Mouse (Mus musculus): ENCODE results near the gene Dedd2. TPM values are rescaled to one million over a fixed set of nuclear protein-coding genes. Genes with fewer than 3 reads are reported as not detected.
A peak's percentile ranks its signal among the peaks of the same experiment; 100 is the strongest.

Gene Dedd2
- polyA plus RNA-seq, 1 experiment from 2014 or later: 9.0 TPM

DNA sequence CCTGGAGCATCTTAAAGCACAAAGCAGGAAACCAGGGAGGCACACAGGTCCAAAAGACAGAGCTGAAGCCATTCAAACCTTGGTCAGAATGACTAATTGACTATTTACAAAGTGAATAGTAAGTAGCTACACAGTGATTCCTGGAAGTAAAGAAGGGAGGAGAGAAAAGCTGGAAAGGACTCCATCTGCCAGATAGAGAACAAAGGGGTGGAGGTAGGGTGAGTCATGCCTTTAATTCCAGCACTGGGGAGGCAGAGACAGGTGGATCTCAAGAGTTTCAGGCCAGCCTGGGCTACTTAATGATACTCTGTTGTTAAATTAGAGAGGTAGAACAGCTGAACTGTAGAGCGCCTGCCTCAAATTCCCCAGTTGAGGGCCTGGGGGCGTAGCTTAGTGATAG lies 6.2 kb downstream of the Dedd2 start:
- no peaks in the 10 kb centered on the region for H3K9me3 ChIP-seq (ENCODE audit: control insufficient read depth, low read length)
- H3K27ac ChIP-seq (ENCODE audit: low read depth): no peak overlapping the region
- WGBS: 87% methylated on average over 2 of the region's 2 CpGs
- no peak overlapping the region for H3K4me3 ChIP-seq (ENCODE audit: low read depth, low read length)
- H3K36me3 ChIP-seq (ENCODE audit: control insufficient read depth, insufficient read depth, low read length): peaks cover 12% of the 10 kb centered on the region
- no peaks in the 10 kb centered on the region for H3K27me3 ChIP-seq (replicated peaks; ENCODE audit: control insufficient read depth, insufficient read depth, low read length)
- no peak for DNase-seq (ENCODE audit: low spot score)
- no peak for ATAC-seq (replicated peaks; ENCODE audit: low FRiP score, low TSS enrichment, low read depth)
- no peak overlapping the region for H3K4me2 ChIP-seq (ENCODE audit: low read length)
- H3K9ac ChIP-seq (ENCODE audit: low read length): no peak overlapping the region
- H3K4me1 ChIP-seq (replicated peaks; ENCODE audit: control insufficient read depth, insufficient read depth, low read length): peaks cover 8% of the 10 kb centered on the region; the same call in 1 of the 2 replicates

DNA sequence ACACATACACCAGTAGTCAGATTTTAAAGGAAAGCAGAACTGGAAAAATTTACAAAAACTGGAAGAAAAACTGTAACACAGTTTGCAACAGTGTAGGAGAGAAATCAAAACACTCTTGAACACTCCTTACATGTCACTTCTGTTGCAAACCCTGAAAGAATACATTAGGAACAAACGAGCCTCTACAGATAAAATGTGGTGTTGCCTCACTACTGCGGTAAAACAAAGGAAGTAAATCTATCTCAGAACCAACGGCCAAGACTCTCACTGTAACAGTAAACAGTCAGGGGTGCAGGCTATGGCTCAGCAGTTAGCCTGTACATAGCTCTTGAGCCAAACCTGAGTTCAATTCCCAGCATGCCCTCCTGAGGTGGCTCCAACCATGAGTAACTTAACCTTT lies 7.3 kb downstream of the Dedd2 start:
- WGBS: 68% methylated on average over 3 of the region's 3 CpGs
- peaks cover 12% of the 10 kb centered on the region for H3K36me3 ChIP-seq (ENCODE audit: control insufficient read depth, insufficient read depth, low read length)

GRCm38 (mm10) chr7:25210482-25210881 lies 9.9 kb downstream of the Dedd2 start:
- no peak overlapping the region for H3K27ac ChIP-seq (ENCODE audit: low read depth)
- H3K9ac ChIP-seq (ENCODE audit: low read length): no peak overlapping the region
- WGBS: 84% methylated on average over 4 of the region's 4 CpGs
- H3K4me2 ChIP-seq (ENCODE audit: low read length): no peak overlapping the region
- no peaks in the 10 kb centered on the region for H3K4me1 ChIP-seq (replicated peaks; ENCODE audit: control insufficient read depth, insufficient read depth, low read length)
- no peaks in the 10 kb centered on the region for H3K9me3 ChIP-seq (ENCODE audit: control insufficient read depth, low read length)
- ATAC-seq (replicated peaks; ENCODE audit: low FRiP score, low TSS enrichment, low read depth) (no peak), DNase-seq (ENCODE audit: low spot score) (no peak)
- H3K36me3 ChIP-seq (ENCODE audit: control insufficient read depth, insufficient read depth, low read length): peaks cover 16% of the 10 kb centered on the region
- H3K4me3 ChIP-seq (ENCODE audit: low read depth, low read length): no peak overlapping the region
- H3K27me3 ChIP-seq (replicated peaks; ENCODE audit: control insufficient read depth, insufficient read depth, low read length): no peaks in the 10 kb centered on the region

More for the DNA sequence above, 7.3 kb downstream of the Dedd2 start:
- Histone ChIP-seq H3K4me3 (ENCODE audit: low read depth, low read length) (no peak overlapping the region), H3K4me1 (replicated peaks; ENCODE audit: control insufficient read depth, insufficient read depth, low read length) (peaks cover 4% of the 10 kb centered on the region; the same call in 1 of the 2 replicates), H3K27me3 (replicated peaks; ENCODE audit: control insufficient read depth, insufficient read depth, low read length) (no peaks in the 10 kb centered on the region), H3K4me2 (ENCODE audit: low read length) (no peak overlapping the region), H3K9ac (ENCODE audit: low read length) (no peak overlapping the region), H3K27ac (ENCODE audit: low read depth) (no peak overlapping the region), H3K9me3 (ENCODE audit: control insufficient read depth, low read length) (no peaks in the 10 kb centered on the region)
- DNase-seq (ENCODE audit: low spot score) (no peak), ATAC-seq (replicated peaks; ENCODE audit: low FRiP score, low TSS enrichment, low read depth) (no peak)

- no peak overlapping the region for H3K27ac ChIP-seq (ENCODE audit: low read depth)
- ATAC-seq (replicated peaks; ENCODE audit: low FRiP score, low TSS enrichment, low read depth): peak; percentile 51
- WGBS: 54% methylated on average over 3 of the region's 3 CpGs
Measured at GRCm38 (mm10) chr7:25209161-25209622, 11.2 kb downstream of the Dedd2 start.

GRCm38 (mm10) chr7:25206094-25206830 lies 14.2 kb downstream of the Dedd2 start:
- no peak for DNase-seq (ENCODE audit: low spot score)
- no peak overlapping the region for H3K4me2 ChIP-seq (ENCODE audit: low read length)
- no peaks in the 10 kb centered on the region for H3K27me3 ChIP-seq (replicated peaks; ENCODE audit: control insufficient read depth, insufficient read depth, low read length)
- H3K36me3 ChIP-seq (ENCODE audit: control insufficient read depth, insufficient read depth, low read length): peaks cover 29% of the 10 kb centered on the region
- no peak overlapping the region for H3K9ac ChIP-seq (ENCODE audit: low read length)
- H3K27ac ChIP-seq (ENCODE audit: low read depth): no peak overlapping the region
- no peaks in the 10 kb centered on the region for H3K9me3 ChIP-seq (ENCODE audit: control insufficient read depth, low read length)
- no peak overlapping the region for H3K4me3 ChIP-seq (ENCODE audit: low read depth, low read length)
- no peak for ATAC-seq (replicated peaks; ENCODE audit: low FRiP score, low TSS enrichment, low read depth)
- 85% methylated on average over 16 of the region's 16 CpGs for WGBS
- no peaks in the 10 kb centered on the region for H3K4me1 ChIP-seq (replicated peaks; ENCODE audit: control insufficient read depth, insufficient read depth, low read length)

More at GRCm38 (mm10) chr7:25209161-25209622, 11.2 kb downstream of the Dedd2 start:
- no peak overlapping the region for H3K4me2 ChIP-seq (ENCODE audit: low read length)
- H3K36me3 ChIP-seq (ENCODE audit: control insufficient read depth, insufficient read depth, low read length): peaks cover 11% of the 10 kb centered on the region
- no peak overlapping the region for H3K4me3 ChIP-seq (ENCODE audit: low read depth, low read length)
- H3K9me3 ChIP-seq (ENCODE audit: control insufficient read depth, low read length): no peaks in the 10 kb centered on the region
- H3K27me3 ChIP-seq (replicated peaks; ENCODE audit: control insufficient read depth, insufficient read depth, low read length): no peaks in the 10 kb centered on the region
- no peak overlapping the region for H3K9ac ChIP-seq (ENCODE audit: low read length)
- no peaks in the 10 kb centered on the region for H3K4me1 ChIP-seq (replicated peaks; ENCODE audit: control insufficient read depth, insufficient read depth, low read length)
- DNase-seq (ENCODE audit: low spot score): no peak

DNA sequence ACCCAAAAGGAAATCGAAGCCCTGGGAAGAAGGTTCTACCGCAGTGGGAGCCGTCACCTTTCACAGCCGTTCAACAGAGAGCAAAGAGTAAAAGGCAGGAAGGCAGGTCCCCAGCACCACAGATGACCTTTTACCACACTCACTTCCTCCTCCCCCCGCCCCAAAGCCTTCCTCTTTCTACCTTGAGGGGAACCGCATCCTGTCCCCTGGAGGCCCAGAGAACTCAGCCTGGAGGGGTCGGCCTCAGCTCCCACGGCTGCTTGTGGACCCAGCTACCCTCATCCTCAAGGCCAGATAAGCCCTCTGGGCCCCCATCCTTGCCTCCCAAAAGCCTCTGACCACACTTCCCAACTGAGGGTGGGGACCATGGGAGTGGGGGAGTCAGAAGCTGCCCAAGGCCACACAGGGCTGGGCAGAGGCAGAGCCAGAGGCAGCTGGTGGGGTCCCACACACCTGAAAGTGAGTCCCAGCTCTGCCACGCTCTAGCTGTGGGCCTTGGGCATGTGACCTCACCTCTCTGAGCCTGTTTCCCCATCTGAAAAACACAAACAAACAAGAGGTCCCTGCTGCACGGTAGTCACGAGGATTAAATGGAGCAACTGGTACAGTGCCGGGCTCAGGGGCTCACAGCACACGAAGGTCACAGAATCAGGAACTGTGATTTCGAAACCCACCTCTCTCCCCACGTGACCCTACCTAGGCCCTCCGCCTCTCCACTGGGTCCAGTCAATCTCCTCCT lies 14.9 kb downstream of the Dedd2 start:
- DNase-seq (ENCODE audit: low spot score) (no peak), ATAC-seq (replicated peaks; ENCODE audit: low FRiP score, low TSS enrichment, low read depth) (no peak)
- Histone ChIP-seq H3K4me1 (replicated peaks; ENCODE audit: control insufficient read depth, insufficient read depth, low read length) (no peaks in the 10 kb centered on the region), H3K4me3 (ENCODE audit: low read depth, low read length) (no peak overlapping the region), H3K27ac (ENCODE audit: low read depth) (0 out of 2 replicates have a peak overlapping the region, but pooled peaks have one; percentile 10), H3K9ac (ENCODE audit: low read length) (no peak overlapping the region), H3K27me3 (replicated peaks; ENCODE audit: control insufficient read depth, insufficient read depth, low read length) (no peaks in the 10 kb centered on the region), H3K9me3 (ENCODE audit: control insufficient read depth, low read length) (no peaks in the 10 kb centered on the region), H3K4me2 (ENCODE audit: low read length) (no peak overlapping the region), H3K36me3 (ENCODE audit: control insufficient read depth, insufficient read depth, low read length) (peaks cover 25% of the 10 kb centered on the region)
- WGBS: 83% methylated on average over 16 of the region's 16 CpGs

GRCm38 (mm10) chr7:25203624-25204023 lies 16.8 kb downstream of the Dedd2 start:
- no peak overlapping the region for H3K9ac ChIP-seq (ENCODE audit: low read length)
- DNase-seq (ENCODE audit: low spot score) (no peak), ATAC-seq (replicated peaks; ENCODE audit: low FRiP score, low TSS enrichment, low read depth) (no peak)
- no peaks in the 10 kb centered on the region for H3K9me3 ChIP-seq (ENCODE audit: control insufficient read depth, low read length)
- peaks cover 21% of the 10 kb centered on the region; the same call in 1 of the 2 replicates for H3K36me3 ChIP-seq (ENCODE audit: control insufficient read depth, insufficient read depth, low read length)
- H3K4me3 ChIP-seq (ENCODE audit: low read depth, low read length): no peak overlapping the region
- H3K27me3 ChIP-seq (replicated peaks; ENCODE audit: control insufficient read depth, insufficient read depth, low read length): no peaks in the 10 kb centered on the region
- H3K27ac ChIP-seq (ENCODE audit: low read depth): no peak overlapping the region
- H3K4me2 ChIP-seq (ENCODE audit: low read length): no peak overlapping the region
- 88% methylated on average over 20 of the region's 20 CpGs for WGBS
- H3K4me1 ChIP-seq (replicated peaks; ENCODE audit: control insufficient read depth, insufficient read depth, low read length): no peaks in the 10 kb centered on the region

DNA sequence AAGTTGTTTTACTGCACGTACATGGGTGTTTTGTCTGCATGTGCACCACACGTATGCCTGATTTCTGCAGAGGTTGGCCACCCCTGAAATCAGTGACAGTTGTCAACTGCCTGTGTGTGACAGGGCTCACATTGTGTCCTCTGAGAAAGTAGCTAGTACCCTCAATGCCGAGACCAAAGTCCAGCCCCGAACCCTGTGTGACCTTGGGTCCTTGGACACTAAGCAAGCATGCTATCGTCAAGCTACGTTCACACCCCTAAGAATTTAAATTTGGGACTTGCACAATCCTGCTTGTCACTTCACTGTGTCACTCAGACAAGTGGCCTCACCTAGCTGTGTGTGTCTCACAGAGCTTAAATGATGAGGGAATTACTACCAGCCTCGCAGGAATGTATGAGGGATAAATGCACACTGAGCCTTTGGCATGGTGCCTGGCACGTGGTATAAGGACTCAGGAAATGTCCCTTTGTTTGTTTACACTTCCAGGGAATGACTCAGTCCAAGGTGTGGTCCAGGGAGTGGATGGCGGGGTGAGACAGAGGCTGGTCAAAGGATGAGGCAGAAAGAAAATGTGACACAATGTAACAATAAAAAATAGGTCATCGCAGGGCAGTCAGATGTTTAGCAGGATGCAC lies 22.9 kb downstream of the Dedd2 start:
- H3K27ac ChIP-seq (ENCODE audit: low read depth): no peak overlapping the region
- no peak overlapping the region for H3K9ac ChIP-seq (ENCODE audit: low read length)
- 0 out of 2 replicates have a peak, but pooled peaks cover 5% of the 10 kb centered on the region for H3K36me3 ChIP-seq (ENCODE audit: control insufficient read depth, insufficient read depth, low read length)
- H3K27me3 ChIP-seq (replicated peaks; ENCODE audit: control insufficient read depth, insufficient read depth, low read length): no peaks in the 10 kb centered on the region
- ATAC-seq (replicated peaks; ENCODE audit: low FRiP score, low TSS enrichment, low read depth): peak; percentile 81
- no peaks in the 10 kb centered on the region; the same call in 1 of the 2 replicates for H3K4me1 ChIP-seq (replicated peaks; ENCODE audit: control insufficient read depth, insufficient read depth, low read length)
- H3K4me3 ChIP-seq (ENCODE audit: low read depth, low read length): no peak overlapping the region
- no peak overlapping the region for H3K4me2 ChIP-seq (ENCODE audit: low read length)
- WGBS: 53% methylated on average over 10 of the region's 10 CpGs
- H3K9me3 ChIP-seq (ENCODE audit: control insufficient read depth, low read length): no peaks in the 10 kb centered on the region
- peak; percentile 62 for DNase-seq (ENCODE audit: low spot score)
